Mouse (Mus musculus) embryo, embryonic 11 days (tissue): ENCODE measurements around the gene Rrp7a.

Experiments
- DNase-seq: peaks from one replicate; pipeline ENCODE4 v3.0.0-alpha.2; 2015

The Rrp7a gene

GRCm38 (mm10) chr15:83111290-83111689, 11.3 kb downstream of the Rrp7a start:
- DNase-seq = no peak

- no peak for DNase-seq
Measured at GRCm38 (mm10) chr15:83107814-83108213, 14.8 kb downstream of the Rrp7a start.

- no peak for DNase-seq
Measured at GRCm38 (mm10) chr15:83106426-83106825, 16.2 kb downstream of the Rrp7a start.

- no peak for DNase-seq
Measured at GRCm38 (mm10) chr15:83103111-83103510, 19.5 kb downstream of the Rrp7a start.

- DNase-seq = no peak
Measured at GRCm38 (mm10) chr15:83100332-83100662, 22.3 kb downstream of the Rrp7a start.

GRCm38 (mm10) chr15:83099533-83100331, 22.9 kb downstream of the Rrp7a start:
- peak; percentile 94 for DNase-seq

GRCm38 (mm10) chr15:83095950-83096349, 26.7 kb downstream of the Rrp7a start:
- DNase-seq = peak; percentile 36

GRCm38 (mm10) chr15:83093687-83094086, 28.9 kb downstream of the Rrp7a start:
- DNase-seq = no peak

- DNase-seq = peak; percentile 13
Measured at GRCm38 (mm10) chr15:83090874-83091273, 31.7 kb downstream of the Rrp7a start.

GRCm38 (mm10) chr15:83089429-83089605, 33.3 kb downstream of the Rrp7a start, which contains the start of gene Serhl:
Gene Serhl, plus strand, starts transcription at chr15:83089506.
- peak; percentile 14 for DNase-seq

GRCm38 (mm10) chr15:83088495-83089428, 33.8 kb downstream of the Rrp7a start:
- DNase-seq = peak; percentile 14

GRCm38 (mm10) chr15:83086636-83087328, 35.8 kb downstream of the Rrp7a start:
- no peak for DNase-seq

GRCm38 (mm10) chr15:83085901-83086300, 36.7 kb downstream of the Rrp7a start:
- DNase-seq = peak; percentile 41

- peak; percentile 53 for DNase-seq
Measured at GRCm38 (mm10) chr15:83084022-83084640, 38.5 kb downstream of the Rrp7a start.

- DNase-seq = no peak
Measured at GRCm38 (mm10) chr15:83083530-83083929, 39.1 kb downstream of the Rrp7a start.

GRCm38 (mm10) chr15:83075607-83076525, 46.7 kb downstream of the Rrp7a start:
- no peak for DNase-seq

- no peak for DNase-seq
Measured at GRCm38 (mm10) chr15:83074179-83074578, 48.4 kb downstream of the Rrp7a start.

GRCm38 (mm10) chr15:83071752-83072151, 50.8 kb downstream of the Rrp7a start:
- no peak for DNase-seq

GRCm38 (mm10) chr15:83070942-83071341, 51.7 kb downstream of the Rrp7a start:
- no peak for DNase-seq

GRCm38 (mm10) chr15:83068270-83068669, 54.3 kb downstream of the Rrp7a start:
- no peak for DNase-seq

GRCm38 (mm10) chr15:83065543-83065942, 57.1 kb downstream of the Rrp7a start:
- DNase-seq = no peak
